Mouse (Mus musculus): Measurements from ENCODE around the gene Ccdc117. TPM values are rescaled to one million over a fixed set of nuclear protein-coding genes. Genes with fewer than 3 reads are reported as not detected.

Ccdc117 gene
- polyA plus RNA-seq, 1 experiment: 9.0 TPM

- Histone ChIP-seq H3K36me3 (ENCODE audit: control insufficient read depth, insufficient read depth) (no peaks in the 10 kb centered on the region), H3ac (ENCODE audit: control insufficient read depth, insufficient read length) (no peak overlapping the region)
- TF ChIP-seq E2F4 (IDR thresholded peaks at IDR 0.05; ENCODE audit: insufficient read depth) (no peak), POLR2AphosphoS2 (IDR thresholded peaks at IDR 0.05; ENCODE audit: insufficient read length, low read depth) (no peak), REST (IDR thresholded peaks at IDR 0.05; ENCODE audit: insufficient read depth, insufficient read length) (no peak), TCF3 (IDR thresholded peaks at IDR 0.05; ENCODE audit: insufficient read length, low read depth) (no peak), CEBPB (IDR thresholded peaks at IDR 0.05; ENCODE audit: insufficient read depth, poor library complexity, severe bottlenecking) (no peak), SRF (IDR thresholded peaks at IDR 0.05; ENCODE audit: control insufficient read depth, insufficient read length, low read depth) (no peak), MYOD1 (IDR thresholded peaks at IDR 0.05; ENCODE audit: control insufficient read depth in 1 of 3, insufficient read length in 2 of 3, low read depth in 2 of 3) (no peak), USF1 (IDR thresholded peaks at IDR 0.05; ENCODE audit: low read depth) (no peak), MYOG (IDR thresholded peaks at IDR 0.05; ENCODE audit: control insufficient read depth in 1 of 3, insufficient read depth in 1 of 3, insufficient read length in 2 of 3, low read depth in 2 of 3) (no peak), MAX (IDR thresholded peaks at IDR 0.05; ENCODE audit: low read depth) (no peak), POLR2A (IDR thresholded peaks at IDR 0.05; ENCODE audit: insufficient read length, low read depth) (no peak), TCF12 (IDR thresholded peaks at IDR 0.05; ENCODE audit: insufficient read depth, poor library complexity, severe bottlenecking) (no peak)
These were observed 45.3 kb downstream of the Ccdc117 start for GRCm38 (mm10) chr11:5496559-5497248.

GRCm38 (mm10) chr11:5495906-5496305, 46.1 kb downstream of the Ccdc117 start:
- TF ChIP-seq MAX (IDR thresholded peaks at IDR 0.05; ENCODE audit: low read depth): no peak
- no peak for TF ChIP-seq MYOG (IDR thresholded peaks at IDR 0.05; ENCODE audit: control insufficient read depth in 1 of 3, insufficient read depth in 1 of 3, insufficient read length in 2 of 3, low read depth in 2 of 3)
- no peak for TF ChIP-seq CEBPB (IDR thresholded peaks at IDR 0.05; ENCODE audit: insufficient read depth, poor library complexity, severe bottlenecking)
- no peak for TF ChIP-seq MYOD1 (IDR thresholded peaks at IDR 0.05; ENCODE audit: control insufficient read depth in 1 of 3, insufficient read length in 2 of 3, low read depth in 2 of 3)
- Histone ChIP-seq H3K79me2 (ENCODE audit: control insufficient read depth, insufficient read depth) (no peaks in the 10 kb centered on the region), H3K4me3 (no peak overlapping the region), H3ac (ENCODE audit: control insufficient read depth, insufficient read length) (no peak overlapping the region), H3K27me3 (ENCODE audit: control insufficient read depth, insufficient read depth, insufficient read length) (no peaks in the 10 kb centered on the region), H3K36me3 (ENCODE audit: control insufficient read depth, insufficient read depth) (no peaks in the 10 kb centered on the region), H3K4me2 (ENCODE audit: low read depth) (no peak overlapping the region)

More at GRCm38 (mm10) chr11:5496559-5497248, 45.3 kb downstream of the Ccdc117 start:
- H3K4me2 ChIP-seq (ENCODE audit: low read depth): no peak overlapping the region
- H3K79me2 ChIP-seq (ENCODE audit: control insufficient read depth, insufficient read depth): no peaks in the 10 kb centered on the region
- no peak overlapping the region for H3K4me3 ChIP-seq
- H3K27me3 ChIP-seq (ENCODE audit: control insufficient read depth, insufficient read depth, insufficient read length): no peaks in the 10 kb centered on the region

DNA sequence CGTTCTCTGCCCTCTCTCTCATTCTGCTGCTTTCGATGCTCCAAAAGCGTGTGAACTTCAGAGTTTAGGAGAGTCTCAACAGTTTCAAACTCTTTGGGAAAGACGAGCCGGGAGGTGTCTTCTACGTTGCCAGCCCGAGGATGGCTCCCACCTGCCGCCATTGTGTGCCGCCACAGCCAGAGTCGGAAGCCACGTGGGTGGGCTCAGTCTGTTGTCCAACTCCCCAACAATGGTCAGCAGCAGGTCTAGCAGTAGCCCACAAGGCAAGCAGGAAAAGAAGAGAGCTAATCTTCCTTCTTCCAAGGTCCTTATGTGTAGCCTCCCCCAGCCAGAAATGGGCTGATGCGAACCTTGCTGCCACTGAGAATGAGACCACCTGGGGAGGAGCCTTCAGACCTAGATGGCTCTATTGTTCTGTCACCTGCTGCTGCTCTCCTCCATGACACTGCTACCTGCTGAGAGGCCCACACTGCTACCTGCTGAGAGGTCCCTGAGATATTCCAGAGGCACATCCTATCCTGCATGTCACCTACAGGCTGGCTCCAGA, 46.6 kb downstream of the Ccdc117 start:
- H3K36me3 ChIP-seq (ENCODE audit: control insufficient read depth, insufficient read depth): no peaks in the 10 kb centered on the region
- no peak overlapping the region for H3K4me3 ChIP-seq
- no peak overlapping the region for H3K4me2 ChIP-seq (ENCODE audit: low read depth)
- H3K79me2 ChIP-seq (ENCODE audit: control insufficient read depth, insufficient read depth): no peaks in the 10 kb centered on the region
- H3ac ChIP-seq (ENCODE audit: control insufficient read depth, insufficient read length): no peak overlapping the region
- TF ChIP-seq USF1 (IDR thresholded peaks at IDR 0.05; ENCODE audit: low read depth) (no peak), MYOG (IDR thresholded peaks at IDR 0.05; ENCODE audit: control insufficient read depth in 1 of 3, insufficient read depth in 1 of 3, insufficient read length in 2 of 3, low read depth in 2 of 3) (no peak), SRF (IDR thresholded peaks at IDR 0.05; ENCODE audit: control insufficient read depth, insufficient read length, low read depth) (no peak), CEBPB (IDR thresholded peaks at IDR 0.05; ENCODE audit: insufficient read depth, poor library complexity, severe bottlenecking) (no peak), TCF3 (IDR thresholded peaks at IDR 0.05; ENCODE audit: insufficient read length, low read depth) (no peak), REST (IDR thresholded peaks at IDR 0.05; ENCODE audit: insufficient read depth, insufficient read length) (no peak), MAX (IDR thresholded peaks at IDR 0.05; ENCODE audit: low read depth) (no peak), POLR2A (IDR thresholded peaks at IDR 0.05; ENCODE audit: insufficient read length, low read depth) (no peak), TCF12 (IDR thresholded peaks at IDR 0.05; ENCODE audit: insufficient read depth, poor library complexity, severe bottlenecking) (no peak), MYOD1 (IDR thresholded peaks at IDR 0.05; ENCODE audit: control insufficient read depth in 1 of 3, insufficient read length in 2 of 3, low read depth in 2 of 3) (no peak), E2F4 (IDR thresholded peaks at IDR 0.05; ENCODE audit: insufficient read depth) (no peak), POLR2AphosphoS2 (IDR thresholded peaks at IDR 0.05; ENCODE audit: insufficient read length, low read depth) (no peak)
- no peaks in the 10 kb centered on the region for H3K27me3 ChIP-seq (ENCODE audit: control insufficient read depth, insufficient read depth, insufficient read length)

GRCm38 (mm10) chr11:5493869-5494268, 48.1 kb downstream of the Ccdc117 start:
- Histone ChIP-seq H3K79me2 (ENCODE audit: control insufficient read depth, insufficient read depth) (no peaks in the 10 kb centered on the region), H3K36me3 (ENCODE audit: control insufficient read depth, insufficient read depth) (no peaks in the 10 kb centered on the region), H3ac (ENCODE audit: control insufficient read depth, insufficient read length) (no peak overlapping the region), H3K4me3 (no peak overlapping the region), H3K27me3 (ENCODE audit: control insufficient read depth, insufficient read depth, insufficient read length) (no peaks in the 10 kb centered on the region), H3K4me2 (ENCODE audit: low read depth) (no peak overlapping the region)
- TF ChIP-seq TCF12 (IDR thresholded peaks at IDR 0.05; ENCODE audit: insufficient read depth, poor library complexity, severe bottlenecking) (no peak), MAX (IDR thresholded peaks at IDR 0.05; ENCODE audit: low read depth) (no peak), POLR2AphosphoS2 (IDR thresholded peaks at IDR 0.05; ENCODE audit: insufficient read length, low read depth) (no peak), REST (IDR thresholded peaks at IDR 0.05; ENCODE audit: insufficient read depth, insufficient read length) (no peak), TCF3 (IDR thresholded peaks at IDR 0.05; ENCODE audit: insufficient read length, low read depth) (no peak), POLR2A (IDR thresholded peaks at IDR 0.05; ENCODE audit: insufficient read length, low read depth) (no peak), E2F4 (IDR thresholded peaks at IDR 0.05; ENCODE audit: insufficient read depth) (no peak), MYOG (IDR thresholded peaks at IDR 0.05; ENCODE audit: control insufficient read depth in 1 of 3, insufficient read depth in 1 of 3, insufficient read length in 2 of 3, low read depth in 2 of 3) (no peak), CEBPB (IDR thresholded peaks at IDR 0.05; ENCODE audit: insufficient read depth, poor library complexity, severe bottlenecking) (no peak), USF1 (IDR thresholded peaks at IDR 0.05; ENCODE audit: low read depth) (no peak), MYOD1 (IDR thresholded peaks at IDR 0.05; ENCODE audit: control insufficient read depth in 1 of 3, insufficient read length in 2 of 3, low read depth in 2 of 3) (no peak), SRF (IDR thresholded peaks at IDR 0.05; ENCODE audit: control insufficient read depth, insufficient read length, low read depth) (no peak)
